Mouse (Mus musculus): ENCODE measurements around the gene 1700020D05Rik. TPM values are rescaled to one million over a fixed set of nuclear protein-coding genes. Genes with fewer than 3 reads are reported as not detected.

The 1700020D05Rik gene
- not detected in 2 replicates for polyA plus RNA-seq (2015; fragmentation: Nextera tagmentation; extraction: Ambion mirVana)

DNA sequence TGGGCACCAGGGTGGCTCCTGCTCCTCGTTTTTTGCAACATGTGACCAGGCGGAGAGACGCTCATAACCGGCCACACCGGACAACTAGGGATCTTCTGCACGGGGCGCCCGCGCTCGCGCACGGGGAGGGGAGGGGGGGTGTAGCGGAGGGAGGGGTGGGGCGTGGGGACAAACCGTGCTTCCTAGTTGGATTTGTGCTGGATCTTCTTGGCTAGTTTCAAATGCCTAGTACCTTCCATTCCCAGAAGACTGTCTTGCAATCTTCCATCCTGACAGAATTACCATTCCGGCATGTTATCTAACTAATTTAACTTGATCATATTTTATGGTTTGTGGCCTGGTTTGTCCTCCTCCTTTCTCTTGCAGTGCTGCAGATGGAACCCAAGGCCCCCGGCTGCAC lies at the start of gene 1700020D05Rik:
Gene 1700020D05Rik, minus strand, starts transcription at position 101 of the 400 bp plus-strand sequence.
- WGBS: 61% methylated on average over 17 of the region's 17 CpGs
- no peak for ATAC-seq (replicated peaks; ENCODE audit: extremely low read depth, insufficient read depth, low FRiP score)

DNA sequence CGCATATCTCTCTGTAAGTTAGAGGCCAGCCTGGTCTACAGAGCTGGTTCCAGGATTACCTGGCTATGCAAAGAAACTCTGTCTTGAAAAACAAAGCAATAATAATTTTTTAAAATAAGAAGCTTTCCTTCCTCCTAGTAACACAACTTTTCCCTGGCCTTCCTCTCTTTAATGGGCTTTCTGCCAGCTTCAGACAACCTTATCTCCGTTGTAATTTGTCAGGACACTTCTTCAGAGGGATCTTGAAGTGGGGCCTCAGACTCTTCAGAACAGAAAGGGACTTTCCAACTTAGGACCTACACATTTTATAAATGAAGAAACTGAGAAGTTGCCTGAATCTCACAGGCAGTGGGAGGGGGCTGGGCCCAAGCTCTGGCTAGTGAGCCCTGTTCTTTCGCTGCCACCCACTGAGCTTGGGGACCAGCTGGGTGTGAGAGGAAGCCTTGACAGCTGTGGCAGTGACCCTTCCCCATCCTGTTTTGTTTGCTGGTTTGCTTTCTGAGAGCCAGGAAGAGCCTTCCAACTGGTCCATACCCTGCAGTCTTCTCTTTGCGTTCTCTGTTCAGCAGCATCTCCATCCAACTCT lies 44.0 kb upstream of the 1700020D05Rik start:
- Histone ChIP-seq H3K4me3 (ENCODE audit: low read length) (no peak overlapping the region), H3K27me3 (ENCODE audit: control insufficient read depth, insufficient read depth, low read length) (no peaks in the 10 kb centered on the region), H3K27ac (ENCODE audit: low read length) (no peak overlapping the region), H3K36me3 (ENCODE audit: control insufficient read depth, insufficient read depth) (no peaks in the 10 kb centered on the region), H3K4me2 (ENCODE audit: low read depth, low read length) (no peak overlapping the region), H3K9ac (ENCODE audit: low read length) (no peak overlapping the region), H3K9me3 (replicated peaks; ENCODE audit: control insufficient read depth, low read length) (no peaks in the 10 kb centered on the region), H3K4me1 (ENCODE audit: control insufficient read depth, insufficient read depth, low read length) (no peaks in the 10 kb centered on the region)
- ATAC-seq (replicated peaks; ENCODE audit: extremely low read depth, insufficient read depth, low FRiP score): 0 out of 2 replicates have a peak, but pooled peaks have one; percentile 10
- 52% methylated on average over 4 of the region's 4 CpGs for whole genome bisulfite sequencing

More for the DNA sequence above, at the start of gene 1700020D05Rik:
- H3K36me3 ChIP-seq (ENCODE audit: control insufficient read depth, insufficient read depth): 0 out of 2 replicates have a peak, but pooled peaks cover 5% of the 10 kb centered on the region
- H3K4me1 ChIP-seq (ENCODE audit: control insufficient read depth, insufficient read depth, low read length): no peaks in the 10 kb centered on the region
- no peaks in the 10 kb centered on the region for H3K9me3 ChIP-seq (replicated peaks; ENCODE audit: control insufficient read depth, low read length)
- H3K4me2 ChIP-seq (ENCODE audit: low read depth, low read length): no peak within 1 kb of the TSS
- H3K9ac ChIP-seq (ENCODE audit: low read length): no peak within 1 kb of the TSS
- H3K4me3 ChIP-seq (ENCODE audit: low read length): no peak within 1 kb of the TSS
- no peak within 1 kb of the TSS for H3K27ac ChIP-seq (ENCODE audit: low read length)
- no peaks in the 10 kb centered on the region for H3K27me3 ChIP-seq (ENCODE audit: control insufficient read depth, insufficient read depth, low read length)

DNA sequence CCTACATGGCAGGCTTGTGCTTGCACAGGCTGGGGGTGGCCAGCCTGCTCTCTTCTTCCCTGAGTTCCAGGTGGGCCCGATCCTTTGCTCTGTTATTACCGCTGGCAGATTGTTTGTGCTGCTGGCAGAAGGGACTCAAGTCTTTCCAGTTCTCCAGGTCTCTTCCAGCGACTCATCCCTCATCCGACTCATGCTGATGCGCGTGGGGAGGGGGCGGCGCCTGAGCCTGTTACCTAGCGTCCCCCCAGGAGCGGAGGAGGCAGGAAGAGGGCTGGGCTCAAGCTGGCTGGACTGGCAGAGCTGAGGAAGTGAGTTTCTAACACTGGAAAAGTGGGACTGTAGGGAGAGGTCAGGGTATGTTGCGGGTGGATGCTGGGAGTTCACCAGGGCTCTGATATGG lies 40.4 kb upstream of the 1700020D05Rik start:
- Histone ChIP-seq H3K9ac (ENCODE audit: low read length) (no peak overlapping the region), H3K4me3 (ENCODE audit: low read length) (no peak overlapping the region), H3K27ac (ENCODE audit: low read length) (no peak overlapping the region), H3K27me3 (ENCODE audit: control insufficient read depth, insufficient read depth, low read length) (no peaks in the 10 kb centered on the region), H3K4me1 (ENCODE audit: control insufficient read depth, insufficient read depth, low read length) (no peaks in the 10 kb centered on the region), H3K9me3 (replicated peaks; ENCODE audit: control insufficient read depth, low read length) (no peaks in the 10 kb centered on the region), H3K36me3 (ENCODE audit: control insufficient read depth, insufficient read depth) (no peaks in the 10 kb centered on the region), H3K4me2 (ENCODE audit: low read depth, low read length) (no peak overlapping the region)
- ATAC-seq (replicated peaks; ENCODE audit: extremely low read depth, insufficient read depth, low FRiP score): no peak
- WGBS: 53% methylated on average over 11 of the region's 11 CpGs

- no peaks in the 10 kb centered on the region for H3K27me3 ChIP-seq (ENCODE audit: control insufficient read depth, insufficient read depth, low read length)
- no peaks in the 10 kb centered on the region for H3K36me3 ChIP-seq (ENCODE audit: control insufficient read depth, insufficient read depth)
- H3K4me3 ChIP-seq (ENCODE audit: low read length): no peak overlapping the region
- no peaks in the 10 kb centered on the region for H3K4me1 ChIP-seq (ENCODE audit: control insufficient read depth, insufficient read depth, low read length)
- no peaks in the 10 kb centered on the region for H3K9me3 ChIP-seq (replicated peaks; ENCODE audit: control insufficient read depth, low read length)
- no peak overlapping the region for H3K27ac ChIP-seq (ENCODE audit: low read length)
- no peak overlapping the region for H3K4me2 ChIP-seq (ENCODE audit: low read depth, low read length)
- H3K9ac ChIP-seq (ENCODE audit: low read length): no peak overlapping the region
- 79% methylated on average over 9 of the region's 9 CpGs for WGBS
- ATAC-seq (replicated peaks; ENCODE audit: extremely low read depth, insufficient read depth, low FRiP score): no peak
Observed at GRCm38 (mm10) chr19:5543362-5543761, 39.8 kb upstream of the 1700020D05Rik start.

DNA sequence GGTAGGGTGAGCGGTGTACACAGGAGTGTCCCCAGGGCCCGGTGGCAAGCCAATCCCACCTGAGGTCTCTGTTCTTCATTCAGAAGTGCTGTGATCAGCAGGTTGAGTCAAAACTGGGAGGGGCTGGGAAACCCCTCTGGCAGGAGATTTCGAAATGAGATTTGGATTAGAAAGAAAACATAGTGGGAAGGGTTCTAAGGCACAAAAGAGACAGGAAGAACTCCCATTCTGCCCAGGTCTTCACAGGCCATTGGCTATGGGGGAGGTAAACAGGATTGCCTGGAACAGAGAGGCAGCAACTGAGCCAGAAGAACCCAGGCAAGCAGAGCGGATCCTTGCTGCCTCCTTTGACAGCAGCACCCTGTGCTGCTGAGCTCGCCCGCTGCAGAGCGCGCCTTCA lies 35.2 kb upstream of the 1700020D05Rik start:
- Histone ChIP-seq H3K4me2 (ENCODE audit: low read depth, low read length) (no peak overlapping the region), H3K27ac (ENCODE audit: low read length) (no peak overlapping the region), H3K27me3 (ENCODE audit: control insufficient read depth, insufficient read depth, low read length) (no peaks in the 10 kb centered on the region), H3K9me3 (replicated peaks; ENCODE audit: control insufficient read depth, low read length) (no peaks in the 10 kb centered on the region), H3K9ac (ENCODE audit: low read length) (no peak overlapping the region), H3K4me3 (ENCODE audit: low read length) (no peak overlapping the region), H3K4me1 (ENCODE audit: control insufficient read depth, insufficient read depth, low read length) (no peaks in the 10 kb centered on the region), H3K36me3 (ENCODE audit: control insufficient read depth, insufficient read depth) (no peaks in the 10 kb centered on the region)
- 65% methylated on average over 8 of the region's 8 CpGs for WGBS
- ATAC-seq (replicated peaks; ENCODE audit: extremely low read depth, insufficient read depth, low FRiP score): no peak

DNA sequence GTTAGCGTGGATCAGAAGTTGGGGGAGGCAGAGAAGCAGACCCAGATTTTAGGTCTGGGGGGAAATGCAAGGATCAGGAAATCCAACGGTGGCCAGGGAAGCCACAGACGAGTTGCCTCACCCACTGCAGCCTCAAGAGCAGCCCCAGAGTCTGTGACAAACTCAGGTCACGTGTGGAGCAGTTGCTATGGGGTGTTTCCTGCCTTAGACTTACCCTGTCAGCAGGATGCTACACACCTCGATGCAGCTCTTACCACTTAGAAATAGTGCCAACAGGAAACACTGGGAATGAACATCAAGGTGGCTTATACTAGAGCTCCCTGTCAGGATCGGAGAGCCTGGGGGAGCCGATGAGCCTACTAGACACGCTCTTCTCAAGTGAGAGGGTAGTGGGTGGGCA lies 28.9 kb upstream of the 1700020D05Rik start:
- no peak overlapping the region for H3K4me3 ChIP-seq (ENCODE audit: low read length)
- no peak for ATAC-seq (replicated peaks; ENCODE audit: extremely low read depth, insufficient read depth, low FRiP score)
- no peaks in the 10 kb centered on the region for H3K9me3 ChIP-seq (replicated peaks; ENCODE audit: control insufficient read depth, low read length)
- no peak overlapping the region for H3K27ac ChIP-seq (ENCODE audit: low read length)
- H3K4me1 ChIP-seq (ENCODE audit: control insufficient read depth, insufficient read depth, low read length): peaks cover 4% of the 10 kb centered on the region; the same call in 1 of the 2 replicates
- H3K36me3 ChIP-seq (ENCODE audit: control insufficient read depth, insufficient read depth): no peaks in the 10 kb centered on the region
- H3K27me3 ChIP-seq (ENCODE audit: control insufficient read depth, insufficient read depth, low read length): 0 out of 2 replicates have a peak, but pooled peaks cover 3% of the 10 kb centered on the region
- 58% methylated on average over 8 of the region's 8 CpGs for WGBS
- H3K4me2 ChIP-seq (ENCODE audit: low read depth, low read length): no peak overlapping the region
- H3K9ac ChIP-seq (ENCODE audit: low read length): no peak overlapping the region

DNA sequence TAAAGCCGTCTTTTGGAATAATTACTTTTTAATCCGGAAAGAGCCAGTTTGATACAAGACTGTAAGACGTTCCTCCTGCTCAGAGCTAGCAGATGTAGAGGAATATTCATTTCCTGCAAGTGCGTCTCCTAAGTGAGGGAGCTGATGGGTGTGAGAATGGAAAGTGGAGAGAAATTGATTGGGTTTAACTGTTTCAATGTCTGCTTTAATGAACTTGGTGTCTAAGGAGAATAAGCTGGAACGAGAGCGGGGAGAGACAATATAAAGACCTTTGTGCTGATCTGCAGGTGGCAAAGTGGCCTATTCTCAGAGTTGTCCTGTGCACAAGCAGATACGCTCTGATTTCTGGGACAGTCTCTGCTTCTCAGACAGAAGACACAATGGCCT lies 26.5 kb upstream of the 1700020D05Rik start:
- Histone ChIP-seq H3K36me3 (ENCODE audit: control insufficient read depth, insufficient read depth) (no peaks in the 10 kb centered on the region), H3K9me3 (replicated peaks; ENCODE audit: control insufficient read depth, low read length) (no peaks in the 10 kb centered on the region), H3K27ac (ENCODE audit: low read length) (no peak overlapping the region), H3K4me1 (ENCODE audit: control insufficient read depth, insufficient read depth, low read length) (peaks cover 4% of the 10 kb centered on the region; the same call in 1 of the 2 replicates), H3K9ac (ENCODE audit: low read length) (no peak overlapping the region), H3K27me3 (ENCODE audit: control insufficient read depth, insufficient read depth, low read length) (0 out of 2 replicates have a peak, but pooled peaks cover 3% of the 10 kb centered on the region), H3K4me3 (ENCODE audit: low read length) (no peak overlapping the region), H3K4me2 (ENCODE audit: low read depth, low read length) (peak overlapping the region; percentile 58; the same call in 1 of the 2 replicates)
- no peak for ATAC-seq (replicated peaks; ENCODE audit: extremely low read depth, insufficient read depth, low FRiP score)
- 76% methylated on average over 7 of the region's 7 CpGs for WGBS

- peak; percentile 96 for ATAC-seq (replicated peaks; ENCODE audit: extremely low read depth, insufficient read depth, low FRiP score)
- H3K27ac ChIP-seq (ENCODE audit: low read length): no peak overlapping the region
Observed at GRCm38 (mm10) chr19:5529325-5530137, 25.9 kb upstream of the 1700020D05Rik start.

GRCm38 (mm10) chr19:5525204-5525603 lies 21.6 kb upstream of the 1700020D05Rik start:
- Histone ChIP-seq H3K9ac (ENCODE audit: low read length) (no peak overlapping the region), H3K36me3 (ENCODE audit: control insufficient read depth, insufficient read depth) (no peaks in the 10 kb centered on the region), H3K27me3 (ENCODE audit: control insufficient read depth, insufficient read depth, low read length) (0 out of 2 replicates have a peak, but pooled peaks cover under 1% of the 10 kb centered on the region), H3K27ac (ENCODE audit: low read length) (no peak overlapping the region), H3K9me3 (replicated peaks; ENCODE audit: control insufficient read depth, low read length) (no peaks in the 10 kb centered on the region), H3K4me2 (ENCODE audit: low read depth, low read length) (no peak overlapping the region), H3K4me1 (ENCODE audit: control insufficient read depth, insufficient read depth, low read length) (peaks cover 4% of the 10 kb centered on the region; the same call in 1 of the 2 replicates), H3K4me3 (ENCODE audit: low read length) (no peak overlapping the region)
- no peak for ATAC-seq (replicated peaks; ENCODE audit: extremely low read depth, insufficient read depth, low FRiP score)
- WGBS: 75% methylated on average over 5 of the region's 5 CpGs

More at GRCm38 (mm10) chr19:5529325-5530137, 25.9 kb upstream of the 1700020D05Rik start:
- H3K27me3 ChIP-seq (ENCODE audit: control insufficient read depth, insufficient read depth, low read length): 0 out of 2 replicates have a peak, but pooled peaks cover 3% of the 10 kb centered on the region
- peak overlapping the region; percentile 25 for H3K4me3 ChIP-seq (ENCODE audit: low read length)
- 18% methylated on average over 20 of the region's 20 CpGs for WGBS
- peak overlapping the region; percentile 58 for H3K4me2 ChIP-seq (ENCODE audit: low read depth, low read length)
- peak overlapping the region; percentile 14; the same call in 1 of the 2 replicates for H3K9ac ChIP-seq (ENCODE audit: low read length)
- no peaks in the 10 kb centered on the region for H3K9me3 ChIP-seq (replicated peaks; ENCODE audit: control insufficient read depth, low read length)
- H3K36me3 ChIP-seq (ENCODE audit: control insufficient read depth, insufficient read depth): no peaks in the 10 kb centered on the region
- H3K4me1 ChIP-seq (ENCODE audit: control insufficient read depth, insufficient read depth, low read length): peaks cover 4% of the 10 kb centered on the region; the same call in 1 of the 2 replicates

Measured in heart, embryonic 16.5 days (tissue).